Mouse (Mus musculus) G1E-ER4 (cell line): ENCODE results near the gene Isoc2a. TPM values are rescaled to one million over a fixed set of nuclear protein-coding genes. Genes with fewer than 3 reads are reported as not detected.

Experiments
- GATA1 ChIP-seq: IDR thresholded peaks from one replicate; pipeline ENCODE4 v1.8.0; 2012; ENCODE audit warnings: low read length, inconsistent platforms
- polyA plus RNA-seq: library from polyadenylated mRNA; stranded (reverse); fragments of >175 nt; gene quantifications from 2 replicates; pipeline ENCODE4 v1.2.3, GENCODE M21; 2012

Isoc2a gene
- polyA plus RNA-seq, 1 experiment = 10.8 TPM

DNA sequence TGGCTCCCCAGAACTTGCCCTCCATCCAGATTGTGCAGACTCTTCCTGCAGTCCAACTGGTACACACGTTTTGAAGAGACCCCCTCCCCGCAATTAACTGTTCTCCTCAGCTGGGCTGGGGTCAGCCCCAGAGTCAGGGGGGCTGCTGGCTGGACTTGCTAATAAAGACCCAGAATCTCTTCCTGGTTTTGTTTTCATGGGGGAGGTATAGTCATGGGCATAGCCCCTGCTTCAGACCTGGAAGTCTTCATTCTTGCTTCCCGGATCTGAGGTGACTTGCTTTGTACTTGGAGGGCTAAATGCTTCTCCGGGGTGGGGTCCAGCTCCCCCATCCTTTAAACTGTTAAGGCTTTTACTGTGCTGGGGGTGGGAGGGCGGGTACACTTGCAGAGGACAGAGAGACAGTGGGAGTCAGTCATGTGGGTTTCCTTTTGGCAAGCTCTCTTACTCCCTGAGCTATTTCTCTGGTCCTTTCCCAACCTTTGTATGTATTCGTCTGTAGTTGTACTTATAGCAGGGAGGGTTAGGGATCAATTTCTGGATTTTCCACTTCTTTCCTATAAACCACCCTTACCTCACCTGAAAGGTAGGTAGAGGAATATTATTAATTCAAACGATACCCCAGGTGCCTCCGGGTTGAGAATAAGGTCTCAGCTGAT, 45.0 kb downstream of the Isoc2a start, which contains the start of gene Nat14:
TSS of gene Nat14 (plus strand) at position 205 of the 659 bp plus-strand sequence.
- TF ChIP-seq GATA1 = no peak

DNA sequence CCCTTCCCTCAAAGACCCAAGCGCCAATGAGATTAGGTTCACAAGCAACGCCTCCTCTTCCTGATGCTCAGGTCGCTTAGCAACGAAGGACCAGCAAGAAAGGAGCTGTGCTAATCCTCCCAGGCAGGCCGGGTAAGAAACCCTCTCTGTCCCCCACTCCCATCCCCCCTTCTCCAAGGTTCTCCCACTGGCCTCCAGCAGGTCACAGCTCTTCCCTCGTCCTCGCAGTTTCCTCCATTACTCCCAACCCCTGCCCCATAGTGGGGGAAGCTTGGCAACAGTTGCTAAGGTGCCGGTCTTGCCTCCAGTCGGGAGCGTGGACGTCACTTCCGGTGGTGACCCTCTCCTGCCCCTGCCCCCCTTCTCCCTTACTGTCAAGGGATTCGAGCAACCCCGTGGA, 45.6 kb downstream of the Isoc2a start:
- TF ChIP-seq GATA1 = no peak

DNA sequence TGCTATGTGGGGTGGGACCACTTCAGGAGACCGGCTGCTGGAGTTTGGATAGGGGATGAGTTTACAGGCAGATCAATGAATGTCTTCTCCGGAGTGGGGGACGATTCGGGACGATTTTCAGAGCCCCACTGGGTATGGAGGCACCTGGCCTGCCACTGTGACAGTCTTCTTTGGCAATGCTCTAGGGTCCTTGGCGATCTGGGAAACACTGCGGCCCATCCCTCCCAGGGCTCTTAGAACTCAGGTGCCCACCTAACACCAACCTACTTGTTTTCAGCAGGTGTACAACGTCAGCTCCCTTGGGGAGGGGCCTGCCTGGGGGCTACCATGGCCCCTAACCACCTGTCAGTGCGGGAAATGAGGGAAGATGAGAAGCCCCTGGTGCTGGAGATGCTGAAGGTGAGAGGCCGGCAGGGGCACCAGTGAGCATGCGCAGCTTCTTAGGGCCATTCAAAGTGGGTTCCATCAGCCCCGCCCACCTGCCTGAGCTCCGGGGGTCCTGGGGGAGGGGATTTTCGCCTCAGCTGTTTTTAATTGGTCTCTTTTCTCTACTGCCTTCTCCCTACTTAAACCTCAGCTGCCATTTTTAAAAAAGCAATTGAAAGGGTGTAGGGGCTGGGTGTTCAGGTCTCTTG, 46.1 kb downstream of the Isoc2a start:
- no peak for TF ChIP-seq GATA1

DNA sequence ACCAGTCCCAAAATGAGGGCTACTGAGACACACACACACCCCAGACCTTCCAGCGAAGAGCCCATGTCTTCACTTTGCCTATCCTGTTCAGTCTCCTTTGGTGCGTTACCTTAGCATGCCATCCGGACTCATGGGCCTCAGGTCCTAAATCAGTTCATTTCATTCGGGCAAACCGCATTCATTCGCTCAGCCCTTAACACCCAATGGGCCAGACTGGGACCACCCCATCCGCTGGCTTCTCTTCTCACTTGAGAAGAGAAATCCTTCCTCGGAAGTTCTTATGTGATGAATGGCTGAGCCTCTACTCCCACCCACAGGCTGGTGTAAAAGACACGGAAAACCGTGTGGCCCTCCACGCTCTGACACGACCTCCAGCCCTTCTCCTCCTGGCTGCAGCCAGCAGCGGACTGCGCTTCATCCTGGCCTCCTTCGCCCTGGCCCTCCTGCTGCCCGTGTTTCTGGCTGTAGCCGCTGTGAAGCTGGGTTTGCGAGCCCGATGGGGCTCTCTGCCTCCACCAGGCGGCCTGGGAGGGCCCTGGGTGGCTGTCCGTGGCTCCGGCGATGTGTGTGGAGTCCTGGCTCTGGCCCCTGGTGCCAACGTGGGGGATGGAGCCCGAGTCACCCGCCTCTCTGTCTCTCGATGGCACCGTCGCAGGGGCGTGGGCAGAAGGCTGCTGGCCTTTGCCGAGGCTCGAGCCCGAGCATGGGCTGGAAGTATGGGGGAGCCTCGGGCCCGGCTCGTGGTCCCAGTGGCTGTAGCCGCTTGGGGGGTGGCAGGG, 46.8 kb downstream of the Isoc2a start:
- no peak for TF ChIP-seq GATA1

DNA sequence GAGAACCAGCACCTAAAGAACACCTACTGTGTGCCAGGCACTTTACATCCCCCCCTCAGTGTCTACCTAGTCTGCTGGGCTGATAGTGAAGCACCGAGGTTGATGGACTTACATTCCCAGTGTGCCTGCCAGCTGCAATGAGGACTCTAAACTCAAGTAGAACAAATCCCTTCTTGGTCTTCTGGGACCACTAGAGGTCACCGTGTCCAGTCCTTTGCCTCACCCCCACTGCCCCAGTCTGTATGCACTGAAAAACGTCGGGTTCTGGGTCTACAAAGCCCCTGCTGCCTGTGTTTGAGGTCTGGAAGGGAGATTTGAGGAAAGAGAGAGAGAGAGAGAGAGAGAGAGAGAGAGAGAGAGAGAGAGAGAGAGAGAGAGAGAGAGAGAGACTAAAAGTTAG, 47.5 kb downstream of the Isoc2a start:
- no peak for TF ChIP-seq GATA1

DNA sequence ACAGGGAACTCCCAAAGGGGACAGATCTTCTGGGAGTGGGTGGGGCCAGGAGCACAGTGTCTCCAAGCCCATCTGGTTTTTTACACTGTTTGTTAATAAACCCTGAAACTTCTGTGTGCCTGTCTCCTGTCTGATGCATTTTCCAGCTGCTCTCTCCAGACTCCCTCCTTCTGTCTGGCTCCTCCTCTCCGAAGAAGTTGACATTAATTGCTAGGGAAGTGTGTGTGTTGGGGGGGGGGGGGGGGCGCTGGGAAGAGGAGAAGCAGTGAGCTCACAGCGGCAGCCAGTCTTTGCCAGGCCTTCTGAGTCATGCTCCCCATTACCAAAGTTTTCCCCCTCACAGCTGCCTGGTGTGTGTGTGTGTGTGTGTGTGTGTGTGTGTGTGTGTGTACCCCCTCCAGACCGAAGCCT, 47.9 kb downstream of the Isoc2a start:
- no peak for TF ChIP-seq GATA1

DNA sequence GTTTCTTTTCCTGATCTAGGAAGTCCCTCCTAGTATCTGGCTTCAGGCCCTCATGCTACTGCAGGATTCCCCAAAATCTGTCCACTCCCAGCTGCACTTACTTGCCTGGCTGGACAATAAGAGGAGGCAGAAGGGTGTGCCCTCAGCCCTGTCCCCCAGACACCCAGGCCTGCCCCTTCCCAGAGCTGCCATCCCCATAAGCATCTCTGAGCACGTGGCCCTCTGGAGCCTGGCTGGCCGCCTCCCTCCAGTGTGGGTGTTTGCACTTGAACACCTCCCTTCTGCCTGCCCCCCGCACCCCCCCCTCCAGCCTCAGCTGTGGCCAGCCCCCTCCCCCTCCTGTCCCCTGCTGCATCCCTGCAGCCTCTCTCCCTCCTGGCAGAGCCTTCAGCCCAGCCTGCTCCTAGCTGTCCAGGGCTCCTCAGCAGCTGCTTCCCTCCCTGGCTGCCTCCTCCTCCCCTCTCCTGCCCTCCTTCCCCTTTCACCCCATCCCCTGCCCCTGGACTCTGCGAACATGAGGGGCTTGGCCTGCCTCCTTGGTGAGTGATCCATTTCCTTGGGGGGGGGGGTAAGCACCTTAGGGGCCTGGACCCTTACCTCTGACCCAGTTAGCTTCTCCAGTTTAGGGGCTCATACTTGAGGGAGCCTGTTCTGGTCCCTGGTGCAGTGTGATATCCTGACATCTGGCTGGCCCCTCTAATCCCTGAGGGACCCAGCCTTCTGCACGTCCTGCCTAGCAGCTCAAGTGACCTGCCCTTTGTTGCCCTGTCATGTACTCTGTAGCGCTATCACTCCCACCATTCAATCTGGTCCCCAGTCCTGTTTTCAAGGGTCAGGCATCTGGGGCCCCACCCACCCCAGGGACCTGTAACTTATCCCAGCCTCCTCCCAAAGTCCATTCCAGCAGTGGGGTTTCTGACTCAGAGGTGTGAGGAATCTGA, 48.8 kb downstream of the Isoc2a start, which contains the start of gene Ssc5d:
TSS of gene Ssc5d (plus strand) at position 345 of the 941 bp plus-strand sequence.
- no peak for TF ChIP-seq GATA1

DNA sequence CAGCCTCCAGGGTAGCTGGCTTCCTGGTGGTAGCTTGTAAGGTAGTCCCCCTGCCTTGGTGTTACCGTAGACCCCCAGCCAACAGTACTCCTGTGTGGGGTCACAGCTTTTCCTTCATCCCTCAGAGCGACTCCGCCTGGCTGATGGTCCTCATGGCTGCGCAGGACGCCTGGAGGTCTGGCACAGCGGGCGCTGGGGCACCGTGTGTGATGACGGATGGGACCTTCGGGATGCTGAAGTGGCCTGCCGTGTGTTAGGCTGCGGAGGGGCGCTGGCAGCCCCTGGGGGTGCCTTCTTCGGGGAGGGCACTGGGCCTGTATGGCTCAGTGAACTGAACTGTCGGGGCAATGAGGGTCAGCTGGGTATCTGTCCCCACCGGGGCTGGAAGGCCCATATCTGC, 49.9 kb downstream of the Isoc2a start:
- no peak for TF ChIP-seq GATA1

DNA sequence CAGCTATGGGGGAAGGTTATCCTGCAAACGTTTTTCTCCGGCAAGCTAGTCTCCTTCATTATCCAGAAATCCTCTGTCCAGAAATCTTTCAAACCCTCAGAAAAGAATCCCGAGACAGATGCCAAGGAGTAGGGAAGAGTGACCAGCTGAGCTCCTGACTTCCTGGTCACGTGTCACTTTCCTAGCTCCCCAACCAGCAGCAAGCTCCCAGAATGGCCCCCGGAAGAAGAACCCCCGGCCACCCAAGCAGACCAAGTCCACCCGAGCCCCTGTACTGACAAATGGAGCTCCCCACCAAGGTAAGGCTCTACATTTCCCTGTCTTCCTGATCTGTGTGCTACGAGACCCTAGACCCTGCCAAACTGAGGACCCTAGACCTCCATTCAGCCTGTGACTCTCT, 50.8 kb downstream of the Isoc2a start:
- TF ChIP-seq GATA1 = no peak

DNA sequence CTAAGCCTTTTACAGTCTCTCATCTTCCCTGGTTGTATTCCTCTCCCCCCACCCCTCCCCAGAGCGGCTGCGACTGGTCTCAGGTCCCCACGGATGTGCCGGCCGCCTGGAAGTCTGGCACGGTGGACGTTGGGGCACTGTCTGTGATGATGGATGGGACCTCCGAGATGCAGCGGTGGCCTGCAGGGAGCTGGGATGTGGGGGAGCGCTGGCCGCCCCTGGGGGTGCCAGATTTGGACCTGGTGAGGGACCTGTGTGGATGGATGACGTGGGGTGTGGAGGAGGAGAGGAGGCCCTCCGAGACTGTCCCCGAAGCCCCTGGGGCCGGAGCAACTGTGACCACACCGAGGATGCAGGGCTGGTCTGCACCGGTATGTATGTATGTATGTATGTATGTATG, 51.4 kb downstream of the Isoc2a start:
- no peak for TF ChIP-seq GATA1

DNA sequence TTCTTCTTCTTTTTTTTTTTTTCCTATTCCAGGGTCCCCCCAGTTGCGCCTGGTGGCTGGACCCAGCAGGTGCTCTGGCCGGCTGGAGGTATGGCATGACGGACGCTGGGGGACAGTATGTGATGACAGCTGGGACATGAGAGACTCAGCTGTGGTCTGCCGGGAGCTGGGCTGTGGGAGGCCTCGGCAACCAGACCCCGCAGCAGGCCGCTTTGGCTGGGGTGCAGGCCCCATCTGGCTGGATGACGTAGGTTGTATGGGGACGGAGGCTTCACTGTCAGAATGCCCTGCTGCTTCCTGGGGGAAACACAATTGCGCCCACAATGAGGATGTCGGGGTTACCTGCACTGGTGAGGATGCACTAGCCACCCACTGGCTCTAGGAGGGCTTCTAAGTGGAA, 56.1 kb downstream of the Isoc2a start:
- no peak for TF ChIP-seq GATA1

DNA sequence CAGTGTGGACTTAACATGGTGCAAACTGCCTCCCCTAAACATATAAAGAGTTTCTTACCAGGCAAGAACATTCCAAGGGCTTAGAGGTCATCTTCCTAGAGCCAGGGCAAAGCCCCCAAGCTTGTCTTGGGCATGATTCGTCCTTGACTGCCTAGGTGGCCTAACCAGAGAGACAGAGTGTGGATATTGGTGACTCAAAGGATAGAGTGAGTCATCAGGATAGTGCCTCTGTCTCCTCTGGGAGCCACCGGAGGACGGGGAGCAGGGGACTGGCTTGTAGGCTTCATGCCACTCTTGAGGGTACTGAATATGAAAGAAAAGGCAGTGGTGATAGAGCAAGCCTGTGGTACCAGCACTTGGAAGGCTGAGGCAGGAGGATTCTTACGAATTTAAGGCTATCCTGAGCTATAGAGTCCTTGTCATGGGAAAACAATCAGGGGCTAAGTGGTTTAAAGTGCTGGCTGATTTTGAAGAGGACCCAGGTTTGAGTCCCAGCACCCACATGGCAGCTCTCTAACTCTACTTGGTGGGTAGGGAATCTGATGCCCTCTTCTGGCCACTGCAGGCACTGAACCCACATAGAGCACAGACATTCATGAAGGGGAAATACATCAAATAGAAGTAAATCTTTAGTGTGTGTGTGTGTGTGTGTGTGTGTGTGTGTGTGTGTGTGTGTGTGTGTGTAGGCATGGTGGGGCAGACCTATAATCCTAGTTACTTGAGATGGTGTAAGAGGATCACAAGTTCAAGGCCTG, 57.4 kb downstream of the Isoc2a start:
- no peak for TF ChIP-seq GATA1

DNA sequence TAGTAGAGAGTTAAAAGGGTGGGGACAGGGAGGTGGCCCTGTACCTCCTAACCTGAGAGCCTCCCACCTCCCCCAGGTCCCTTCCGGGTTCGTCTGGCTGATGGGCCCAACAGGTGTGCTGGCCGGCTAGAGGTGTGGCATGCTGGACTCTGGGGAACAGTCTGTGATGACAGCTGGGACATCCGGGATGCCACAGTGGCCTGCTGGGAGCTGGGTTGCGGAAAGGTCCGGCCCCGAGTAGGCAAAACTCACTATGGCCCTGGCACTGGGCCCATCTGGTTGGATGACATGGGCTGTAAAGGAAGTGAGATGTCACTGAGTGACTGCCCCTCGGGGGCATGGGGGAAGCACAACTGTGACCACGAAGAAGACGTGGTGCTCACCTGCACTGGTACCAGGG, 59.9 kb downstream of the Isoc2a start:
- TF ChIP-seq GATA1 = no peak

DNA sequence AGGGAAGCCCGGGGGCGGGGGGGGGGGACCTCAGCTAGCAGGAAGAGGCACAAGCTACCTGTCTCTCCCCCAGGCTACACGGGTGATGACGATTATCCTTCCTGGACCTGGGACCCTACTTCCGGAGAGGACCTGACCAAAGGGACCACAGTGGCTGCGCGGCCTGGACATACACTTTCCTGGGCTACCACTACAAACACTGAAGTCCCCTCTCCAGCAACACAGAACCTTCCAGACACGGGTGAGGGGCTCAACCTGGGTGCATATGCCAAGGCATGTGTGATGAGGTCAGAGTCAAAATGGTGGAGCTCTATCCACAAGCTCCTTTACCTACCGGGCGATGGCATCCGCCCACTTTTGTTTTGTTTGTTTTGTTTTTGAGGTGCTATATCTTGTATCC, 60.4 kb downstream of the Isoc2a start:
- no peak for TF ChIP-seq GATA1

DNA sequence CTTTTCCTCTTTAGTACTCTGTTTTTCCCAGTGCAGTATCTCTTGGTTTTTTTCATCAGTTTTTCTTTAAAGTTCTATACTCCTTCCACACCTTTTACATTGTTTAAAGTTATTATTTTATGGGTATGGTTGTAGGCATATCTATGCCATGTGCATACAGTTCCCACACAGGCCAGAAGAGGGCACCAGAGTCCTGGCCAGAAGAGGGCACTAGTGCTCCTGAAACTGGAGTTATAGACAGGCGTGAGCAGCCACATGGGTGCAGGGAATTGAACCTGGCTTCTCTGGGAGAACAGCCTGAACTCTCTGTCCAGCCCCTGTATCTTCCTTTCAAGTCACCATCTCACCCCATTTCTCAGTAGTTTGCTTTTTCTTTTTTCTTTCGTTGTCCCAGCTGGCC, 61.5 kb downstream of the Isoc2a start:
- no peak for TF ChIP-seq GATA1
